In genomic region chr3:83250001-83250545, GRCm38 (mm10) we compare ENCODE assay signal across 19 mouse cellular contexts.
"Had no signal": no experiment of that assay in that cellular context is flagged by ENCODE, and none has a peak within 500 bp of the region (broad histone marks: within the 10 kb centered on the region; RNA-seq: fewer than 3 reads in every experiment).

No protein-coding gene starts in this region.

- H3K4me1 ChIP-seq: liver, embryonic 13.5 days; neural tube, embryonic 13.5 days had no signal

- H3K36me3 ChIP-seq: liver, embryonic 13.5 days; midbrain, embryonic 13.5 days; neural tube, embryonic 13.5 days had no signal

- H3K4me3 ChIP-seq: layer of hippocampus, adult 2 months; left cerebral cortex, adult 2 months; liver, embryonic 13.5 days; midbrain, embryonic 13.5 days; myocyte; neural tube, embryonic 13.5 days had no signal

- H3K27ac ChIP-seq: kidney, postnatal 0 days; layer of hippocampus, adult 2 months; left cerebral cortex, adult 2 months; liver, embryonic 13.5 days; midbrain, embryonic 13.5 days; neural tube, embryonic 13.5 days; stomach, postnatal 0 days had no signal

- ATAC-seq: midbrain, embryonic 13.5 days; midbrain, embryonic 16.5 days had no signal

- H3K4me2 ChIP-seq: liver, embryonic 13.5 days; midbrain, embryonic 13.5 days; neural tube, embryonic 13.5 days had no signal

- H3K9ac ChIP-seq: liver, embryonic 13.5 days; midbrain, embryonic 13.5 days; neural tube, embryonic 13.5 days had no signal

- DNase-seq: kidney, postnatal 25 days; layer of hippocampus, postnatal 36 days; liver, embryonic 13.5 days; lung, adult 2 months; lung, postnatal 14 days; lung, postnatal 4 days; retina, postnatal 1 day; right cerebral cortex, postnatal 4 days; thymus, adult 2 months; thymus, postnatal 14 days; thymus, postnatal 4 days had no signal

- H3K27me3 ChIP-seq: liver, embryonic 13.5 days; midbrain, embryonic 13.5 days; neural tube, embryonic 13.5 days had no signal

- H3K9me3 ChIP-seq: liver, embryonic 13.5 days; midbrain, embryonic 13.5 days; neural tube, embryonic 13.5 days had no signal
